Mouse (Mus musculus): Measurements from ENCODE around the gene Hcn3. TPM values are rescaled to one million over a fixed set of nuclear protein-coding genes. Genes with fewer than 3 reads are reported as not detected.

Gene Hcn3
- polyA plus RNA-seq, 1 experiment from 2014 or later = 0.45 TPM

DNA sequence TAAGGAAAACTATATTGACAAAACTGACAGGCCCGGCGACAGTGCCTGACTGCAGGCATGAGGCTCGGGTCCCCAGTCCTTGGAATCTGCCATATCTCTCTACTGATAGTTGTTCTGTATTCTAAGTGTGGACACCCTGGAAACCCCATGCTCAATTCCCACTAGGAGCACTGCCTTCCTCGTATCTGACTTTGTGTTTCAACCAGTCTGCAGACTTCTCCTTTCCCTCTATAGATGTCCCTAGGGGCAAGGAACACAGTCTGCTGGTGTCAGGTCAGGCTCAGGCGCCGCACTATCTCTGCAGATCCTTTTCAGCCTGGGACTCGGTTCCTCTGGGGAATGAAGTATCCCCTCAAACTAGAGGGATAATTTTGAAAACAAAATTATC lies 26.9 kb downstream of the Hcn3 start:
- H3K27me3 ChIP-seq (ENCODE audit: control insufficient read depth, insufficient read depth, low read length) = no peaks in the 10 kb centered on the region
- ATAC-seq (ENCODE audit: low FRiP score, low TSS enrichment) = no peak
- no peak overlapping the region for H3K27ac ChIP-seq (replicated peaks)

DNA sequence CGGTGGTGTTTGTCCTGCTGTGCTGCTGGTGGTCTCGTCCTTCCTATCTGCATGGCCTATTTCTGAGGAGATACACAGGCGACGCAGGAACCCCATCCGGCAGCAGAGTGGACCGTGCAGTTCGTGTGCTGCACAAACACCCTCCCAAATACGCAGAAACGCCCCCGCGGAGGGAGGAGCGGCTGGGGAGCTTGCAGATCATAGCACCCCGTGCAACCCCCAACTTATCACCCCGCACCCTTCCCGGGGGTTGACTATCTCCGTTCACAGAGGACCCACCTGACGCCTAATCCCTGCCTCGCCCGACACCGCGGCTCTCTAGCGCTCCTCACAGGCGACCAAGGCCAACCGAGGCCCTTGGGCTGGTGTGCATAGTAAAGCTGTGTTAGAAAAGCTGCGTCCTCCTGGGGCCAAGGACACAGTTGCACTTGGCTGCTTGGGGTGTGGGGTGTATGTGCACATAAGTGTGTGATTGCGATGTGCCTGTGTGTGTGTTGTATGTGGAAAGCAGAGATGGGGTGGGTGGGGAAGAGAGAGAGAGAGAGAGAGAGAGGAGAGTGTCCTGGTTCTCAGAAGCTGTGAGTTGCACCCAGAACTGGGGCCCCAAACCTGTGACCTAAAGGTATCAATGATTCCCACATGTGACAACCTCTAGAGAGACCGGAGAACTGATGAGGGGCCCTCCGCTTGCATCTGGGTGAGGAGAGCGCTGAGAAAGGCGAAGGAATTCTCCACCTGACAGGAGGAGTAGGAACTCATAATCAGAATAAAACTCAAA lies 27.5 kb downstream of the Hcn3 start:
- H3K9ac ChIP-seq (ENCODE audit: low read length) = peak overlapping the region; percentile 23; the same call in 1 of the 2 replicates
- H3K27me3 ChIP-seq (ENCODE audit: control insufficient read depth, insufficient read depth, low read length) = no peaks in the 10 kb centered on the region
- H3K4me3 ChIP-seq (ENCODE audit: low read depth, low read length) = peak overlapping the region; percentile 24
- 13% methylated on average over 30 of the region's 30 CpGs for WGBS
- no peak overlapping the region for H3K27ac ChIP-seq (replicated peaks)
- no peaks in the 10 kb centered on the region for H3K36me3 ChIP-seq (ENCODE audit: control insufficient read depth, insufficient read depth, low read length)
- H3K4me2 ChIP-seq (replicated peaks; ENCODE audit: low read depth) = peak overlapping the region; percentile 58
- ATAC-seq (ENCODE audit: low FRiP score, low TSS enrichment) (peak; percentile 57), DNase-seq (ENCODE audit: low spot score) (peak; percentile 63)
- H3K9me3 ChIP-seq (ENCODE audit: control insufficient read depth, low read length) = no peaks in the 10 kb centered on the region
- H3K4me1 ChIP-seq (replicated peaks; ENCODE audit: control insufficient read depth, insufficient read depth) = no peaks in the 10 kb centered on the region
- TF ChIP-seq CTCF (IDR thresholded peaks at IDR 0.05; ENCODE audit: low read depth) (peak; percentile 70), EP300 (optimal IDR thresholded peaks at IDR 0.05) (no peak)

More for the DNA sequence above, 26.9 kb downstream of the Hcn3 start:
- Histone ChIP-seq H3K36me3 (ENCODE audit: control insufficient read depth, insufficient read depth, low read length) (no peaks in the 10 kb centered on the region), H3K4me1 (replicated peaks; ENCODE audit: control insufficient read depth, insufficient read depth) (no peaks in the 10 kb centered on the region), H3K4me2 (replicated peaks; ENCODE audit: low read depth) (no peak overlapping the region), H3K9me3 (ENCODE audit: control insufficient read depth, low read length) (no peaks in the 10 kb centered on the region), H3K9ac (ENCODE audit: low read length) (no peak overlapping the region), H3K4me3 (ENCODE audit: low read depth, low read length) (no peak overlapping the region)
- TF ChIP-seq CTCF (IDR thresholded peaks at IDR 0.05; ENCODE audit: low read depth) (no peak), EP300 (optimal IDR thresholded peaks at IDR 0.05) (no peak)
- DNase-seq (ENCODE audit: low spot score) = no peak
- 71% methylated on average over 7 of the region's 7 CpGs for WGBS

DNA sequence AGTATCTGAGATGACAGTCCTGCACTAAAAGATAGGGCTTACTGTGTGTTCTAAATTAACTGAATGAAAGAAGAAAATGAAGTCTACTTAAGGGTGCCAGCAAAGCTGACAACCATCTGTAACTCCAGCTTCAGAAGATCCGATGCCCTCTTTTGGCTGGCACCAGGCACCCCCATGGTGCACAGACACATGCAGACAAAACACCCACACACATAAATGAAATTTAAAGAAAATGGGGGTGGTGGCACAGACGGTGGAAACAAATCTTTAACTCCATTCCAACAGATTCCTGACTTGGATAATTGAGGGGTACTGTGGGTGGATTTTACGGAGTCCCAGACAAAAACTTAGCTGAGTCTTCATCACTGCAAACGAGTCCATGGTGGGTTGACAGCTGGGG lies 28.2 kb downstream of the Hcn3 start:
- H3K9ac ChIP-seq (ENCODE audit: low read length) = no peak overlapping the region

DNA sequence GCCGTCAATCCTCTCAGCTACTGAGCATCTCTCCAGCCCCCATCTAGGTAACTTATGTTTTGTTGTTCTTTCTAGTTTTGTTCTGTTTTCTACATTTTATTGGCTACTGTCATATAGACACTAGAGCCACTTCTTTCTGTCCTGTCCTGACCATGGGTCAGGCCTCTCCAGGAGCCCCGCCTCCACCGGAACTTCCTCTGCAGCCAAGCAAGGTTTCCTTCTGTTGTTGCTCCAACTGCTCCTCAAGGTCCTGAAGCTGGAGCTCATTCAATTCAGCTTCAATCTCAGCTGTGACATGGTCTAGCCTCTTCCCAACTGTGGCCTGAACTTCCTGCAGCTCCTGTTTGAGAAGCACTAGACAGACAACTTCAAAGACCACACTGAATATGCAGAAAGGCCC lies 30.1 kb downstream of the Hcn3 start:
- H3K27me3 ChIP-seq (ENCODE audit: control insufficient read depth, insufficient read depth, low read length) = no peaks in the 10 kb centered on the region
- no peaks in the 10 kb centered on the region for H3K36me3 ChIP-seq (ENCODE audit: control insufficient read depth, insufficient read depth, low read length)
- no peak for DNase-seq (ENCODE audit: low spot score)
- no peak overlapping the region for H3K4me3 ChIP-seq (ENCODE audit: low read depth, low read length)
- TF ChIP-seq EP300 (optimal IDR thresholded peaks at IDR 0.05) (no peak), CTCF (IDR thresholded peaks at IDR 0.05; ENCODE audit: low read depth) (no peak)
- no peak overlapping the region for H3K27ac ChIP-seq (replicated peaks)
- no peaks in the 10 kb centered on the region for H3K9me3 ChIP-seq (ENCODE audit: control insufficient read depth, low read length)
- no peaks in the 10 kb centered on the region for H3K4me1 ChIP-seq (replicated peaks; ENCODE audit: control insufficient read depth, insufficient read depth)
- no peak for ATAC-seq (ENCODE audit: low FRiP score, low TSS enrichment)
- 89% methylated on average over 3 of the region's 3 CpGs for WGBS
- no peak overlapping the region for H3K4me2 ChIP-seq (replicated peaks; ENCODE audit: low read depth)
- no peak overlapping the region for H3K9ac ChIP-seq (ENCODE audit: low read length)

More for the DNA sequence above, 28.2 kb downstream of the Hcn3 start:
- H3K4me1 ChIP-seq (replicated peaks; ENCODE audit: control insufficient read depth, insufficient read depth) = no peaks in the 10 kb centered on the region
- no peaks in the 10 kb centered on the region for H3K27me3 ChIP-seq (ENCODE audit: control insufficient read depth, insufficient read depth, low read length)
- TF ChIP-seq EP300 (optimal IDR thresholded peaks at IDR 0.05) (no peak), CTCF (IDR thresholded peaks at IDR 0.05; ENCODE audit: low read depth) (no peak)
- no peak for ATAC-seq (ENCODE audit: low FRiP score, low TSS enrichment)
- no peaks in the 10 kb centered on the region for H3K9me3 ChIP-seq (ENCODE audit: control insufficient read depth, low read length)
- H3K4me3 ChIP-seq (ENCODE audit: low read depth, low read length) = no peak overlapping the region
- 37% methylated on average over 4 of the region's 4 CpGs for WGBS
- H3K36me3 ChIP-seq (ENCODE audit: control insufficient read depth, insufficient read depth, low read length) = no peaks in the 10 kb centered on the region
- no peak overlapping the region for H3K27ac ChIP-seq (replicated peaks)
- H3K4me2 ChIP-seq (replicated peaks; ENCODE audit: low read depth) = peak overlapping the region; percentile 58; the same call in 1 of the 2 replicates
- DNase-seq (ENCODE audit: low spot score) = no peak

DNA sequence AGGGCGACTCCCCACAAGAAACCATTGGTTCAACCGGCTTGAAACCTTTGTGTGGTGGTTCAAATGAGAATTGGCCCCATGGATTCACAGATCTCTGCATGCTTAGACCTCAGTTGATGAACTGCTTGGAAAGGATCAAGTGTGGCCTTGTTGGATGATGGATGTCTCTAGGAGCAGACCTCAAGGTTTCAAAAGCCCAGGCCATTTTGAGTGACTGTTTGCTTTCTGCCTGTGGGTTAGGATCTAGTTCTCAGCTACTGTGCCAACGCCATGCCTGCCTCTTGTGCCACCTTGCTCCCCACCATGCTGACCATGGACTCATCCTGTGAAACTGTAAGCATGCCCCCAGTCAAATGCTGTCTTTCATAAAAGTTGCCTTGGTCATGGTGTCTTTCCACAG lies 34.0 kb downstream of the Hcn3 start:
- ATAC-seq (ENCODE audit: low FRiP score, low TSS enrichment) (no peak), DNase-seq (ENCODE audit: low spot score) (no peak)
- no peak overlapping the region for H3K4me2 ChIP-seq (replicated peaks; ENCODE audit: low read depth)
- TF ChIP-seq CTCF (IDR thresholded peaks at IDR 0.05; ENCODE audit: low read depth) = no peak
- no peak for TF ChIP-seq EP300 (optimal IDR thresholded peaks at IDR 0.05)
- H3K36me3 ChIP-seq (ENCODE audit: control insufficient read depth, insufficient read depth, low read length) = no peaks in the 10 kb centered on the region
- H3K4me1 ChIP-seq (replicated peaks; ENCODE audit: control insufficient read depth, insufficient read depth) = no peaks in the 10 kb centered on the region
- no peak overlapping the region for H3K9ac ChIP-seq (ENCODE audit: low read length)
- no peaks in the 10 kb centered on the region for H3K9me3 ChIP-seq (ENCODE audit: control insufficient read depth, low read length)
- H3K4me3 ChIP-seq (ENCODE audit: low read depth, low read length) = no peak overlapping the region
- no peaks in the 10 kb centered on the region for H3K27me3 ChIP-seq (ENCODE audit: control insufficient read depth, insufficient read depth, low read length)
- WGBS = 92% methylated on average over 3 of the region's 3 CpGs
- no peak overlapping the region for H3K27ac ChIP-seq (replicated peaks)

DNA sequence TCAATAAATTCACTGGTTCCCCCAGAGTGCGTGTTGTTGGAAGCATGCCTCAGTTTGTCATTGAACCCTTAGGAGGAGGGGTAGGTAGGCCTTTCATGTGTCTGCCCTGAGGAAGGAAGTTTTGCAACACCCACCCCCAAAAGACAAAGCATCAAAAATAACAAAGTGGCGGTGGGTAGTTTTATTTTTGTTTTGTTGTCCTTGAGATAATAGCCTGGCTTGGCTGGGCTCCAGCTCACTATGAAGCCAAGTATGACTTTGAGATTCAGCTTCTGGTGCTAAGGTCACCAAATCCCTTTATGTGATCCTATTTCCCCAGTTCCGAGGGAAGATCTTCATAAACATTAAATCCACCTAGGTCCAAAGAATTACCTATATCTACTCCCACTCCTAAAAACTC lies 35.8 kb downstream of the Hcn3 start:
- ATAC-seq (ENCODE audit: low FRiP score, low TSS enrichment) (no peak), DNase-seq (ENCODE audit: low spot score) (no peak)
- 73% methylated on average over 3 of the region's 3 CpGs for WGBS

More for the DNA sequence above, 35.8 kb downstream of the Hcn3 start:
- H3K27me3 ChIP-seq (ENCODE audit: control insufficient read depth, insufficient read depth, low read length) = no peaks in the 10 kb centered on the region
- no peak overlapping the region for H3K9ac ChIP-seq (ENCODE audit: low read length)
- H3K36me3 ChIP-seq (ENCODE audit: control insufficient read depth, insufficient read depth, low read length) = no peaks in the 10 kb centered on the region
- TF ChIP-seq CTCF (IDR thresholded peaks at IDR 0.05; ENCODE audit: low read depth) (no peak), EP300 (optimal IDR thresholded peaks at IDR 0.05) (no peak)
- H3K27ac ChIP-seq (replicated peaks) = no peak overlapping the region
- no peak overlapping the region for H3K4me3 ChIP-seq (ENCODE audit: low read depth, low read length)
- no peaks in the 10 kb centered on the region for H3K9me3 ChIP-seq (ENCODE audit: control insufficient read depth, low read length)
- no peaks in the 10 kb centered on the region for H3K4me1 ChIP-seq (replicated peaks; ENCODE audit: control insufficient read depth, insufficient read depth)
- no peak overlapping the region for H3K4me2 ChIP-seq (replicated peaks; ENCODE audit: low read depth)
